Comparison of ENCODE assay signal across 8 mouse cellular contexts in the genomic region with DNA sequence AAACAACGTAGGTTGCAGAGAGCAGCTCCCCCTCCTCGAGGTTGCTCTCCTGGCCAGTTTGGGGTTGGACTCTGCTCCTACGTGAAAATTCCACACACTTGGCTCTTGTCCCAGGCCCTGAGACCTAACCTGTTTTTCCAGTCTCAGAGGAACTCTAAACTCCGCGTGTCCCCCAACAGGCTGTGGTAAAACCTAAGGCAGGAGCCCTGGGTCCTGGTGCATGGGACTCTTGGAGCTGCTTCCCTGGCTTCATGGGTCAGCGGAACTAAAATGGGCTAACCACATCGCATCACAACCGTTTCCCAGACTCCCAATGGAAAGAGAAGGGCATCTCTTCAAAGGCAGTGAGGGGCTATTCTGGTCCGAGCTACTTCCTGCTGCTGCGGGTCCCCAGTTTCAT. TPM values are rescaled to one million over a fixed set of nuclear protein-coding genes. Genes with fewer than 3 reads are reported as not detected.
A peak's percentile ranks its signal among the peaks of the same experiment; 100 is the strongest.
DNase-seq lines count a peak whose midpoint lies in the region; ATAC-seq and TF ChIP-seq lines count a peak whose summit lies in the region.

No protein-coding gene starts in this region.

- POLR2A ChIA-PET in Patski (lab: Charles Lee) = interaction anchor here (0.7 kb wide), 1 partner anchor 372 kb away, joined by 3 read pairs; no protein-coding TSS in a partner anchor

- no peak for DNase-seq in Patski (ENCODE audit: low read depth, low spot score)
- DNase-seq in liver, embryonic 11.5 days (ENCODE audit: low spot score) = no peak
- no peak for DNase-seq in midbrain, postnatal 0 days (ENCODE audit: low spot score)
- no peak for DNase-seq in frontal cortex, postnatal 25 days (ENCODE audit: low spot score in 2 of 2)

- no peaks in the 10 kb centered on the region for H3K9me3 ChIP-seq in erythroblast, embryonic 14.5 days (ENCODE audit: control insufficient read depth, low read length)
- H3K9me3 ChIP-seq in hindbrain, embryonic 15.5 days = no peaks in the 10 kb centered on the region
- H3K9me3 ChIP-seq in liver, embryonic 11.5 days (ENCODE audit: control insufficient read depth, low read length) = no peaks in the 10 kb centered on the region
- H3K9me3 ChIP-seq in midbrain, postnatal 0 days (ENCODE audit: low read length) = no peaks in the 10 kb centered on the region

- TF ChIP-seq CTCF in Patski (IDR thresholded peaks at IDR 0.05) = no peak
- no peak for TF ChIP-seq CTCF in midbrain, postnatal 0 days (IDR thresholded peaks at IDR 0.05)

- H3K27ac ChIP-seq in hindbrain, embryonic 15.5 days (replicated peaks) = peak overlapping the region; percentile 92
- no peak overlapping the region for H3K27ac ChIP-seq in liver, embryonic 11.5 days (ENCODE audit: low read depth, low read length)
- peak overlapping the region; percentile 73 for H3K27ac ChIP-seq in midbrain, postnatal 0 days (ENCODE audit: low read depth, low read length)

- no peaks in the 10 kb centered on the region for H3K27me3 ChIP-seq in erythroblast, embryonic 14.5 days (ENCODE audit: control insufficient read depth)
- H3K27me3 ChIP-seq in Patski = no peaks in the 10 kb centered on the region
- H3K27me3 ChIP-seq in hindbrain, embryonic 15.5 days = no peaks in the 10 kb centered on the region
- no peaks in the 10 kb centered on the region for H3K27me3 ChIP-seq in liver, embryonic 11.5 days (replicated peaks; ENCODE audit: control insufficient read depth, insufficient read depth, low read length)
- no peaks in the 10 kb centered on the region for H3K27me3 ChIP-seq in midbrain, postnatal 0 days (ENCODE audit: insufficient read depth, low read length)

- peak overlapping the region; percentile 85 for H3K9ac ChIP-seq in hindbrain, embryonic 15.5 days
- H3K9ac ChIP-seq in liver, embryonic 11.5 days (ENCODE audit: low read depth, low read length) = peak overlapping the region; percentile 85
- peak overlapping the region; percentile 77 for H3K9ac ChIP-seq in midbrain, postnatal 0 days (replicated peaks; ENCODE audit: low read length, poor library complexity, severe bottlenecking)

- peak overlapping the region; percentile 94 for H3K4me3 ChIP-seq in erythroblast, embryonic 14.5 days (replicated peaks)
- peak overlapping the region; percentile 97 for H3K4me3 ChIP-seq in hindbrain, embryonic 15.5 days
- H3K4me3 ChIP-seq in liver, embryonic 11.5 days (ENCODE audit: low read depth, low read length) = peak overlapping the region; percentile 84
- peak overlapping the region; percentile 70 for H3K4me3 ChIP-seq in midbrain, postnatal 0 days (ENCODE audit: low read depth, low read length)

- H3K4me2 ChIP-seq in hindbrain, embryonic 15.5 days = peak overlapping the region; percentile 84
- H3K4me2 ChIP-seq in liver, embryonic 11.5 days = peak overlapping the region; percentile 82
- peak overlapping the region; percentile 65 for H3K4me2 ChIP-seq in midbrain, postnatal 0 days (ENCODE audit: low read depth, low read length, poor library complexity, severe bottlenecking)

- peaks cover 77% of the 10 kb centered on the region for H3K36me3 ChIP-seq in erythroblast, embryonic 14.5 days (ENCODE audit: control insufficient read depth)
- peaks cover 23% of the 10 kb centered on the region for H3K36me3 ChIP-seq in hindbrain, embryonic 15.5 days
- peaks cover 10% of the 10 kb centered on the region; the same call in 1 of the 2 replicates for H3K36me3 ChIP-seq in liver, embryonic 11.5 days (ENCODE audit: control insufficient read depth, insufficient read depth, low read length)
- peaks cover 13% of the 10 kb centered on the region for H3K36me3 ChIP-seq in midbrain, postnatal 0 days (ENCODE audit: insufficient read depth, low read length)

- peaks cover 23% of the 10 kb centered on the region for H3K4me1 ChIP-seq in erythroblast, embryonic 14.5 days (ENCODE audit: control insufficient read depth)
- peaks cover 18% of the 10 kb centered on the region for H3K4me1 ChIP-seq in hindbrain, embryonic 15.5 days (replicated peaks)
- peaks cover 12% of the 10 kb centered on the region for H3K4me1 ChIP-seq in liver, embryonic 11.5 days (replicated peaks; ENCODE audit: control insufficient read depth, insufficient read depth, low read length)
- H3K4me1 ChIP-seq in midbrain, postnatal 0 days (ENCODE audit: insufficient read depth, low read length) = peaks cover 10% of the 10 kb centered on the region; the same call in 1 of the 2 replicates

- ATAC-seq in erythroblast, adult 5-6 weeks (replicated peaks; ENCODE audit: low FRiP score, poor library complexity, severe bottlenecking) = no peak
- ATAC-seq in Patski = peak; percentile 73
- ATAC-seq in hindbrain, embryonic 15.5 days (ENCODE audit: low FRiP score, low read depth) = no peak; the same call in 1 of the 2 replicates
- peak; percentile 30; the same call in 1 of the 2 replicates for ATAC-seq in liver, embryonic 11.5 days (replicated peaks; ENCODE audit: low FRiP score)
- peak; percentile 25; the same call in 1 of the 2 replicates for ATAC-seq in midbrain, postnatal 0 days (ENCODE audit: low FRiP score)
- ATAC-seq in activated CD4-positive, CD25-positive, alpha-beta regulatory T cell, adult 4 months = no peak

- in situ Hi-C loops in Patski (cut with MboI; ENCODE audit: low pct_unique_long_range_greater_than_20kb) = no loop called here

- 2% methylated on average over 10 of the region's 10 CpGs for WGBS in hindbrain, embryonic 15.5 days
- WGBS in liver, embryonic 11.5 days = 4% methylated on average over 10 of the region's 10 CpGs
- WGBS in midbrain, postnatal 0 days = 2% methylated on average over 10 of the region's 10 CpGs

- CTCF ChIA-PET in Patski (lab: Charles Lee) = interaction anchor here (0.9 to 1.2 kb wide), 2 partner anchors 12 to 39 kb away, joined by 3 to 4 read pairs; no protein-coding TSS in a partner anchor

RNA-seq across cellular contexts. Expression of gene Tm2d3, which starts 1.9 kb away (rescaled TPM):
- polyA plus RNA-seq in erythroblast, embryonic 14.5 days (2012) = 0.39 and 0.43 TPM in 2 replicates
- 8.8 and 28.8 TPM in 2 replicates for total RNA-seq in erythroblast, adult 5-6 weeks (2015; ENCODE audit: low replicate concordance)
- 7.6 and 13.5 TPM in 2 replicates for total RNA-seq in erythroblast, adult 5-6 weeks (2017; ENCODE audit: low replicate concordance)
- 75.2 TPM for polyA plus RNA-seq in Patski (2021)
- 80.9 and 82.5 TPM in 2 replicates for polyA plus RNA-seq in hindbrain, embryonic 15.5 days (2015; fragmentation: Nextera tagmentation; extraction: Ambion mirVana)
- 58.2 and 61.0 TPM in 2 replicates for polyA plus RNA-seq in liver, embryonic 11.5 days (2014; fragmentation: Nextera tagmentation; extraction: Ambion mirVana)
- total RNA-seq in midbrain, postnatal 0 days (2014; rRNA removed) = 74.2 and 84.3 TPM in 2 replicates
- 107 and 109 TPM in 2 replicates for polyA plus RNA-seq in midbrain, postnatal 0 days (2015; fragmentation: Nextera tagmentation; extraction: Ambion mirVana)
- 100 to 1,000 TPM in 1 of 2 experiments, 10 to 100 TPM in 1; 99.1 to 101 TPM for polyA plus RNA-seq in activated CD4-positive, CD25-positive, alpha-beta regulatory T cell, adult 4 months (2017; shearing (Covaris generic))

RNA-seq across cellular contexts. Expression of gene Tarsl2, which starts 48.2 kb away (rescaled TPM):
- polyA plus RNA-seq in erythroblast, embryonic 14.5 days (2012) = 1.1 and 1.5 TPM in 2 replicates
- 1.5 and 5.2 TPM in 2 replicates for total RNA-seq in erythroblast, adult 5-6 weeks (2015; ENCODE audit: low replicate concordance)
- 10.2 and 19.0 TPM in 2 replicates for total RNA-seq in erythroblast, adult 5-6 weeks (2017; ENCODE audit: low replicate concordance)
- 15.0 TPM for polyA plus RNA-seq in Patski (2021)
- polyA plus RNA-seq in hindbrain, embryonic 15.5 days (2015; fragmentation: Nextera tagmentation; extraction: Ambion mirVana) = 17.9 and 20.1 TPM in 2 replicates
- polyA plus RNA-seq in liver, embryonic 11.5 days (2014; fragmentation: Nextera tagmentation; extraction: Ambion mirVana) = 35.4 and 39.3 TPM in 2 replicates
- total RNA-seq in midbrain, postnatal 0 days (2014; rRNA removed) = 19.7 and 22.8 TPM in 2 replicates
- polyA plus RNA-seq in midbrain, postnatal 0 days (2015; fragmentation: Nextera tagmentation; extraction: Ambion mirVana) = 20.0 and 22.5 TPM in 2 replicates
- polyA plus RNA-seq in activated CD4-positive, CD25-positive, alpha-beta regulatory T cell, adult 4 months (2017; shearing (Covaris generic)) = 1 to 10 TPM; 1.9 to 4.1 TPM

Comparison
In these comparisons a context has a peak if more than half of its experiments do, and no peak if none do; other contexts are left out.
1. ATAC-seq: peak in Patski (single experiment), liver, embryonic 11.5 days (single experiment) and midbrain, postnatal 0 days (single experiment); none in erythroblast, adult 5-6 weeks (single experiment), hindbrain, embryonic 15.5 days (single experiment) and activated CD4-positive, CD25-positive, alpha-beta regulatory T cell, adult 4 months (single experiment).
2. RNA of gene Tm2d3, which starts 1.9 kb away (polyA plus RNA-seq): 107 to 109 TPM in midbrain, postnatal 0 days, 99.1 to 101 TPM in activated CD4-positive, CD25-positive, alpha-beta regulatory T cell, adult 4 months, 80.9 to 82.5 TPM in hindbrain, embryonic 15.5 days, 75.2 TPM in Patski (single experiment) and 58.2 to 61.0 TPM in liver, embryonic 11.5 days; 0.39 to 0.43 TPM in erythroblast, embryonic 14.5 days; every median in the first group is over 10 times any median in the second.
3. Peak in every context shown above with its lines, with median percentiles within 50 percentile points of each other: H3K4me3 ChIP-seq, H3K4me2 ChIP-seq and H3K9ac ChIP-seq.